Mouse (Mus musculus): ENCODE measurements around the gene Adam1a. TPM values are rescaled to one million over a fixed set of nuclear protein-coding genes. Genes with fewer than 3 reads are reported as not detected.

Gene Adam1a
- polyA plus RNA-seq, 1 experiment from 2014 or later: 1.5 TPM

GRCm38 (mm10) chr5:121566035-121566681 lies 20.9 kb upstream of the Adam1a start:
- Histone ChIP-seq H3K4me3 (ENCODE audit: low read length) (no peak overlapping the region), H3K4me1 (ENCODE audit: insufficient read depth, low read length) (0 out of 2 replicates have a peak, but pooled peaks cover 3% of the 10 kb centered on the region), H3K9me3 (ENCODE audit: low read length) (no peaks in the 10 kb centered on the region), H3K9ac (replicated peaks; ENCODE audit: low read length) (no peak overlapping the region), H3K27me3 (ENCODE audit: insufficient read depth, low read length) (no peaks in the 10 kb centered on the region), H3K4me2 (replicated peaks; ENCODE audit: low read depth, low read length) (no peak overlapping the region), H3K27ac (ENCODE audit: low read length) (no peak overlapping the region), H3K36me3 (ENCODE audit: insufficient read depth, low read length) (peaks cover 12% of the 10 kb centered on the region)
- WGBS: 87% methylated on average over 16 of the region's 16 CpGs
- ATAC-seq (ENCODE audit: low FRiP score, low TSS enrichment): peak; percentile 30; the same call in 1 of the 2 replicates

GRCm38 (mm10) chr5:121564468-121564895 lies 19.2 kb upstream of the Adam1a start:
- peak; percentile 39; the same call in 1 of the 2 replicates for ATAC-seq (ENCODE audit: low FRiP score, low TSS enrichment)
- H3K4me2 ChIP-seq (replicated peaks; ENCODE audit: low read depth, low read length): peak overlapping the region; percentile 43
- H3K27me3 ChIP-seq (ENCODE audit: insufficient read depth, low read length): no peaks in the 10 kb centered on the region
- peak overlapping the region; percentile 33 for H3K9ac ChIP-seq (replicated peaks; ENCODE audit: low read length)
- H3K9me3 ChIP-seq (ENCODE audit: low read length): no peaks in the 10 kb centered on the region
- peak overlapping the region; percentile 18 for H3K4me3 ChIP-seq (ENCODE audit: low read length)
- H3K27ac ChIP-seq (ENCODE audit: low read length): no peak overlapping the region
- H3K36me3 ChIP-seq (ENCODE audit: insufficient read depth, low read length): 0 out of 2 replicates have a peak, but pooled peaks cover 5% of the 10 kb centered on the region
- 0 out of 2 replicates have a peak, but pooled peaks cover 3% of the 10 kb centered on the region for H3K4me1 ChIP-seq (ENCODE audit: insufficient read depth, low read length)
- 7% methylated on average over 11 of the region's 11 CpGs for WGBS

GRCm38 (mm10) chr5:121562436-121562835 lies 17.2 kb upstream of the Adam1a start:
- Histone ChIP-seq H3K4me1 (ENCODE audit: insufficient read depth, low read length) (0 out of 2 replicates have a peak, but pooled peaks cover 3% of the 10 kb centered on the region), H3K9ac (replicated peaks; ENCODE audit: low read length) (no peak overlapping the region), H3K27ac (ENCODE audit: low read length) (no peak overlapping the region), H3K36me3 (ENCODE audit: insufficient read depth, low read length) (no peaks in the 10 kb centered on the region), H3K9me3 (ENCODE audit: low read length) (no peaks in the 10 kb centered on the region), H3K4me2 (replicated peaks; ENCODE audit: low read depth, low read length) (no peak overlapping the region), H3K4me3 (ENCODE audit: low read length) (no peak overlapping the region), H3K27me3 (ENCODE audit: insufficient read depth, low read length) (no peaks in the 10 kb centered on the region)
- no peak for ATAC-seq (ENCODE audit: low FRiP score, low TSS enrichment)
- 85% methylated on average over 3 of the region's 3 CpGs for WGBS

GRCm38 (mm10) chr5:121549196-121549595 lies 3.9 kb upstream of the Adam1a start:
- H3K9ac ChIP-seq (replicated peaks; ENCODE audit: low read length): no peak overlapping the region
- no peak overlapping the region for H3K27ac ChIP-seq (ENCODE audit: low read length)
- H3K4me2 ChIP-seq (replicated peaks; ENCODE audit: low read depth, low read length): no peak overlapping the region
- WGBS: 45% methylated on average over 7 of the region's 7 CpGs
- H3K4me1 ChIP-seq (ENCODE audit: insufficient read depth, low read length): peaks cover 6% of the 10 kb centered on the region
- no peak for ATAC-seq (ENCODE audit: low FRiP score, low TSS enrichment)
- H3K4me3 ChIP-seq (ENCODE audit: low read length): no peak overlapping the region
- H3K36me3 ChIP-seq (ENCODE audit: insufficient read depth, low read length): no peaks in the 10 kb centered on the region
- no peaks in the 10 kb centered on the region for H3K9me3 ChIP-seq (ENCODE audit: low read length)
- no peaks in the 10 kb centered on the region for H3K27me3 ChIP-seq (ENCODE audit: insufficient read depth, low read length)

GRCm38 (mm10) chr5:121547084-121547483 lies 1.8 kb upstream of the Adam1a start:
- H3K27me3 ChIP-seq (ENCODE audit: insufficient read depth, low read length): no peaks in the 10 kb centered on the region
- H3K36me3 ChIP-seq (ENCODE audit: insufficient read depth, low read length): no peaks in the 10 kb centered on the region
- H3K27ac ChIP-seq (ENCODE audit: low read length): no peak overlapping the region
- H3K9ac ChIP-seq (replicated peaks; ENCODE audit: low read length): no peak overlapping the region
- ATAC-seq (ENCODE audit: low FRiP score, low TSS enrichment): no peak
- H3K4me3 ChIP-seq (ENCODE audit: low read length): no peak overlapping the region
- peaks cover 17% of the 10 kb centered on the region for H3K4me1 ChIP-seq (ENCODE audit: insufficient read depth, low read length)
- H3K4me2 ChIP-seq (replicated peaks; ENCODE audit: low read depth, low read length): no peak overlapping the region
- no peaks in the 10 kb centered on the region for H3K9me3 ChIP-seq (ENCODE audit: low read length)
- 92% methylated on average over 3 of the region's 3 CpGs for WGBS

- H3K9me3 ChIP-seq (ENCODE audit: low read length): no peaks in the 10 kb centered on the region
- peak overlapping the region; percentile 91 for H3K4me2 ChIP-seq (replicated peaks; ENCODE audit: low read depth, low read length)
- H3K27ac ChIP-seq (ENCODE audit: low read length): peak overlapping the region; percentile 93; the same call in 1 of the 2 replicates
- ATAC-seq (ENCODE audit: low FRiP score, low TSS enrichment): peak; percentile 35; the same call in 1 of the 2 replicates
- H3K4me1 ChIP-seq (ENCODE audit: insufficient read depth, low read length): peaks cover 17% of the 10 kb centered on the region
- no peaks in the 10 kb centered on the region for H3K36me3 ChIP-seq (ENCODE audit: insufficient read depth, low read length)
- no peaks in the 10 kb centered on the region for H3K27me3 ChIP-seq (ENCODE audit: insufficient read depth, low read length)
- H3K4me3 ChIP-seq (ENCODE audit: low read length): peak overlapping the region; percentile 95
- 28% methylated on average over 6 of the region's 6 CpGs for WGBS
- H3K9ac ChIP-seq (replicated peaks; ENCODE audit: low read length): peak overlapping the region; percentile 94
Observed at GRCm38 (mm10) chr5:121546530-121546895, 1.2 kb upstream of the Adam1a start.

- H3K9ac ChIP-seq (replicated peaks; ENCODE audit: low read length): peak within 1 kb of the TSS; percentile 94
- peak within 1 kb of the TSS; percentile 91 for H3K4me2 ChIP-seq (replicated peaks; ENCODE audit: low read depth, low read length)
- H3K27ac ChIP-seq (ENCODE audit: low read length): peak within 1 kb of the TSS; percentile 93
- H3K9me3 ChIP-seq (ENCODE audit: low read length): no peaks in the 10 kb centered on the region
- no peaks in the 10 kb centered on the region for H3K27me3 ChIP-seq (ENCODE audit: insufficient read depth, low read length)
- peak; percentile 95 for ATAC-seq (ENCODE audit: low FRiP score, low TSS enrichment)
- H3K4me1 ChIP-seq (ENCODE audit: insufficient read depth, low read length): peaks cover 17% of the 10 kb centered on the region
- peak within 1 kb of the TSS; percentile 95 for H3K4me3 ChIP-seq (ENCODE audit: low read length)
- H3K36me3 ChIP-seq (ENCODE audit: insufficient read depth, low read length): no peaks in the 10 kb centered on the region
- 1% methylated on average over 55 of the region's 55 CpGs for WGBS
Observed at GRCm38 (mm10) chr5:121545793-121546529, 679 bp upstream of the Adam1a start, which contains the start of gene Mapkapk5. Gene Mapkapk5 (minus strand): TSS chr5:121545905.

- no peaks in the 10 kb centered on the region for H3K9me3 ChIP-seq (ENCODE audit: low read length)
- H3K4me2 ChIP-seq (replicated peaks; ENCODE audit: low read depth, low read length): no peak overlapping the region
- no peak for ATAC-seq (ENCODE audit: low FRiP score, low TSS enrichment)
- WGBS: 45% methylated on average over 3 of the region's 3 CpGs
- peaks cover 17% of the 10 kb centered on the region for H3K4me1 ChIP-seq (ENCODE audit: insufficient read depth, low read length)
- no peaks in the 10 kb centered on the region for H3K27me3 ChIP-seq (ENCODE audit: insufficient read depth, low read length)
- no peaks in the 10 kb centered on the region for H3K36me3 ChIP-seq (ENCODE audit: insufficient read depth, low read length)
- H3K9ac ChIP-seq (replicated peaks; ENCODE audit: low read length): no peak overlapping the region
- H3K4me3 ChIP-seq (ENCODE audit: low read length): no peak overlapping the region
- H3K27ac ChIP-seq (ENCODE audit: low read length): no peak overlapping the region
Observed at GRCm38 (mm10) chr5:121543370-121543769, 1.9 kb downstream of the Adam1a start.

GRCm38 (mm10) chr5:121541235-121541634 lies 4.0 kb downstream of the Adam1a start:
- Histone ChIP-seq H3K36me3 (ENCODE audit: insufficient read depth, low read length) (0 out of 2 replicates have a peak, but pooled peaks cover 3% of the 10 kb centered on the region), H3K4me1 (ENCODE audit: insufficient read depth, low read length) (peaks cover 17% of the 10 kb centered on the region), H3K9me3 (ENCODE audit: low read length) (no peaks in the 10 kb centered on the region), H3K4me3 (ENCODE audit: low read length) (no peak overlapping the region), H3K4me2 (replicated peaks; ENCODE audit: low read depth, low read length) (no peak overlapping the region), H3K27me3 (ENCODE audit: insufficient read depth, low read length) (no peaks in the 10 kb centered on the region), H3K9ac (replicated peaks; ENCODE audit: low read length) (no peak overlapping the region), H3K27ac (ENCODE audit: low read length) (no peak overlapping the region)
- ATAC-seq (ENCODE audit: low FRiP score, low TSS enrichment): no peak
- WGBS: 78% methylated on average over 7 of the region's 7 CpGs

GRCm38 (mm10) chr5:121540066-121540465 lies 5.2 kb downstream of the Adam1a start:
- H3K4me3 ChIP-seq (ENCODE audit: low read length): no peak overlapping the region
- H3K27me3 ChIP-seq (ENCODE audit: insufficient read depth, low read length): no peaks in the 10 kb centered on the region
- ATAC-seq (ENCODE audit: low FRiP score, low TSS enrichment): no peak
- WGBS: 94% methylated on average over 5 of the region's 5 CpGs
- H3K4me2 ChIP-seq (replicated peaks; ENCODE audit: low read depth, low read length): no peak overlapping the region
- H3K9me3 ChIP-seq (ENCODE audit: low read length): no peaks in the 10 kb centered on the region
- peaks cover 17% of the 10 kb centered on the region for H3K4me1 ChIP-seq (ENCODE audit: insufficient read depth, low read length)
- H3K36me3 ChIP-seq (ENCODE audit: insufficient read depth, low read length): peaks cover 14% of the 10 kb centered on the region
- H3K27ac ChIP-seq (ENCODE audit: low read length): no peak overlapping the region
- H3K9ac ChIP-seq (replicated peaks; ENCODE audit: low read length): no peak overlapping the region

All from kidney, embryonic 16.5 days (tissue).